Mouse (Mus musculus): ENCODE measurements around the gene Tgfbr3. TPM values are rescaled to one million over a fixed set of nuclear protein-coding genes. Genes with fewer than 3 reads are reported as not detected.

Gene Tgfbr3
- polyA plus RNA-seq, 1 experiment from 2014 or later, result 24.4 TPM

DNA sequence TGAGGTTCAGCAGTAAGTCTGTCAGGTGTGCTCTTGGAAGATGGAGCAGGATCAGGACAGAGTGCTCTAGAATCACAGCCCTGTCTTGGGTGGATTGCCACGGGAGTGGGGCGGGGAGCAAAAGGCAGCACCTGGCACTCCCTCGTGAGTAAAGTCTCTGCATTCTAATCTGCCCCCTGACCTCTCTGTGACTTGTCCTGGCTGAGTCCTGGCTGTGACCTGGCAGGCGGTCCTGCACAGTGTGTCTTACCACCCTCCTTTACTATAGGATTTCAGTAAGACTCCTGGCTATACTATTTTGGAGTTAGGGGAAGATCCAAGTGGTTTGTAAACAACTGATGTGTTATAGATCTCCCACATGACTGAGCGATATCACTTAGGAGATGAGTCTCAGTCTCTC, 199.5 kb downstream of the Tgfbr3 start:
- 52% methylated on average over 5 of the region's 5 CpGs for WGBS

GRCm38 (mm10) chr5:107087829-107088808, 201.3 kb downstream of the Tgfbr3 start:
- H3K4me1 ChIP-seq (replicated peaks; ENCODE audit: control insufficient read depth, insufficient read depth, low read length), result peaks cover 32% of the 10 kb centered on the region
- H3K4me2 ChIP-seq (ENCODE audit: low read length), result peak overlapping the region; percentile 36
- H3K36me3 ChIP-seq (ENCODE audit: control insufficient read depth, insufficient read depth, low read length), result no peaks in the 10 kb centered on the region
- 17% methylated on average over 12 of the region's 12 CpGs for WGBS
- H3K9me3 ChIP-seq (ENCODE audit: control insufficient read depth, low read length), result no peaks in the 10 kb centered on the region
- ATAC-seq (replicated peaks; ENCODE audit: low FRiP score, low TSS enrichment, low read depth) (peak; percentile 82), DNase-seq (ENCODE audit: low spot score) (peak; percentile 88)
- no peaks in the 10 kb centered on the region for H3K27me3 ChIP-seq (replicated peaks; ENCODE audit: control insufficient read depth, insufficient read depth, low read length)
- H3K9ac ChIP-seq (ENCODE audit: low read length), result no peak overlapping the region
- H3K27ac ChIP-seq (ENCODE audit: low read depth), result peak overlapping the region; percentile 84
- no peak overlapping the region for H3K4me3 ChIP-seq (ENCODE audit: low read depth, low read length)

More for the DNA sequence above, 199.5 kb downstream of the Tgfbr3 start:
- Histone ChIP-seq H3K9me3 (ENCODE audit: control insufficient read depth, low read length) (no peaks in the 10 kb centered on the region), H3K9ac (ENCODE audit: low read length) (no peak overlapping the region), H3K4me1 (replicated peaks; ENCODE audit: control insufficient read depth, insufficient read depth, low read length) (peaks cover 36% of the 10 kb centered on the region), H3K27ac (ENCODE audit: low read depth) (no peak overlapping the region), H3K4me2 (ENCODE audit: low read length) (no peak overlapping the region), H3K4me3 (ENCODE audit: low read depth, low read length) (no peak overlapping the region), H3K27me3 (replicated peaks; ENCODE audit: control insufficient read depth, insufficient read depth, low read length) (no peaks in the 10 kb centered on the region), H3K36me3 (ENCODE audit: control insufficient read depth, insufficient read depth, low read length) (no peaks in the 10 kb centered on the region)
- no peak for ATAC-seq (replicated peaks; ENCODE audit: low FRiP score, low TSS enrichment, low read depth)
- no peak for DNase-seq (ENCODE audit: low spot score)

GRCm38 (mm10) chr5:107087291-107087690, 202.1 kb downstream of the Tgfbr3 start:
- peak overlapping the region; percentile 84; the same call in 1 of the 2 replicates for H3K27ac ChIP-seq (ENCODE audit: low read depth)
- H3K9me3 ChIP-seq (ENCODE audit: control insufficient read depth, low read length), result no peaks in the 10 kb centered on the region
- ATAC-seq (replicated peaks; ENCODE audit: low FRiP score, low TSS enrichment, low read depth) (no peak; the same call in 1 of the 2 replicates), DNase-seq (ENCODE audit: low spot score) (no peak)
- 30% methylated on average over 2 of the region's 2 CpGs for WGBS
- H3K36me3 ChIP-seq (ENCODE audit: control insufficient read depth, insufficient read depth, low read length), result no peaks in the 10 kb centered on the region
- H3K4me2 ChIP-seq (ENCODE audit: low read length), result no peak overlapping the region
- no peak overlapping the region for H3K9ac ChIP-seq (ENCODE audit: low read length)
- no peak overlapping the region for H3K4me3 ChIP-seq (ENCODE audit: low read depth, low read length)
- H3K4me1 ChIP-seq (replicated peaks; ENCODE audit: control insufficient read depth, insufficient read depth, low read length), result peaks cover 32% of the 10 kb centered on the region
- H3K27me3 ChIP-seq (replicated peaks; ENCODE audit: control insufficient read depth, insufficient read depth, low read length), result no peaks in the 10 kb centered on the region

DNA sequence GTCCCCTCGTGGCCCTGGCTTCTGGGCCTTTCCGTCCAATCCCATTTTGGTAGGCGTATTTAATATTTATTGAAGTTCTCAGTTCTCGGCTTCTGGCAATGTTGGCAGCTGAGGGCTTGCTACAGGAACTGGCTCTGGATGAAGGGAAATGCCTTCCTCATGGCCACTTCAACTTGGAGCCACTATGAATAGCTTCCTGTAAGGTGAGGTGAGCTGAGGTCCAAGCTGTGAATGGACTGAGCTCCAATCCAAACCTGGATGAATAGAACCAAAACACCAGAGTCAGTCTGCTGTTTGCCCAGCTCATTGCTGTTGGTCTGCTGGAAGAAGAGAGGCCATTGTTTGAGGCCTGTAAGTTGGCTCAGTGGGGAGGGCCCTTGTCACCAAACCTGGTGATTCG, 203.3 kb downstream of the Tgfbr3 start:
- Histone ChIP-seq H3K4me2 (ENCODE audit: low read length) (no peak overlapping the region), H3K27ac (ENCODE audit: low read depth) (no peak overlapping the region), H3K9me3 (ENCODE audit: control insufficient read depth, low read length) (no peaks in the 10 kb centered on the region), H3K4me3 (ENCODE audit: low read depth, low read length) (no peak overlapping the region), H3K27me3 (replicated peaks; ENCODE audit: control insufficient read depth, insufficient read depth, low read length) (no peaks in the 10 kb centered on the region), H3K4me1 (replicated peaks; ENCODE audit: control insufficient read depth, insufficient read depth, low read length) (peaks cover 35% of the 10 kb centered on the region), H3K36me3 (ENCODE audit: control insufficient read depth, insufficient read depth, low read length) (no peaks in the 10 kb centered on the region), H3K9ac (ENCODE audit: low read length) (no peak overlapping the region)
- WGBS, result 88% methylated on average over 5 of the region's 5 CpGs
- DNase-seq (ENCODE audit: low spot score) (no peak), ATAC-seq (replicated peaks; ENCODE audit: low FRiP score, low TSS enrichment, low read depth) (no peak)

- Histone ChIP-seq H3K9ac (ENCODE audit: low read length) (no peak overlapping the region), H3K4me1 (replicated peaks; ENCODE audit: control insufficient read depth, insufficient read depth, low read length) (peaks cover 43% of the 10 kb centered on the region), H3K4me2 (ENCODE audit: low read length) (no peak overlapping the region), H3K27ac (ENCODE audit: low read depth) (no peak overlapping the region), H3K36me3 (ENCODE audit: control insufficient read depth, insufficient read depth, low read length) (no peaks in the 10 kb centered on the region), H3K4me3 (ENCODE audit: low read depth, low read length) (no peak overlapping the region), H3K27me3 (replicated peaks; ENCODE audit: control insufficient read depth, insufficient read depth, low read length) (no peaks in the 10 kb centered on the region), H3K9me3 (ENCODE audit: control insufficient read depth, low read length) (no peaks in the 10 kb centered on the region)
- DNase-seq (ENCODE audit: low spot score), result no peak
- 86% methylated on average over 4 of the region's 4 CpGs for WGBS
- no peak for ATAC-seq (replicated peaks; ENCODE audit: low FRiP score, low TSS enrichment, low read depth)
Measured at GRCm38 (mm10) chr5:107084431-107084830, 205.0 kb downstream of the Tgfbr3 start.

- Histone ChIP-seq H3K9ac (ENCODE audit: low read length) (no peak overlapping the region), H3K4me2 (ENCODE audit: low read length) (no peak overlapping the region), H3K27ac (ENCODE audit: low read depth) (no peak overlapping the region), H3K27me3 (replicated peaks; ENCODE audit: control insufficient read depth, insufficient read depth, low read length) (no peaks in the 10 kb centered on the region), H3K36me3 (ENCODE audit: control insufficient read depth, insufficient read depth, low read length) (no peaks in the 10 kb centered on the region), H3K4me1 (replicated peaks; ENCODE audit: control insufficient read depth, insufficient read depth, low read length) (peaks cover 32% of the 10 kb centered on the region), H3K4me3 (ENCODE audit: low read depth, low read length) (no peak overlapping the region), H3K9me3 (ENCODE audit: control insufficient read depth, low read length) (no peaks in the 10 kb centered on the region)
- 75% methylated on average over 3 of the region's 3 CpGs for WGBS
- DNase-seq (ENCODE audit: low spot score) (no peak), ATAC-seq (replicated peaks; ENCODE audit: low FRiP score, low TSS enrichment, low read depth) (no peak)
Measured at GRCm38 (mm10) chr5:107082011-107082410, 207.4 kb downstream of the Tgfbr3 start.

- Histone ChIP-seq H3K36me3 (ENCODE audit: control insufficient read depth, insufficient read depth, low read length) (no peaks in the 10 kb centered on the region), H3K9me3 (ENCODE audit: control insufficient read depth, low read length) (no peaks in the 10 kb centered on the region), H3K4me3 (ENCODE audit: low read depth, low read length) (no peak overlapping the region), H3K4me2 (ENCODE audit: low read length) (no peak overlapping the region), H3K9ac (ENCODE audit: low read length) (no peak overlapping the region), H3K27me3 (replicated peaks; ENCODE audit: control insufficient read depth, insufficient read depth, low read length) (no peaks in the 10 kb centered on the region), H3K27ac (ENCODE audit: low read depth) (no peak overlapping the region), H3K4me1 (replicated peaks; ENCODE audit: control insufficient read depth, insufficient read depth, low read length) (peaks cover 25% of the 10 kb centered on the region)
- no peak for ATAC-seq (replicated peaks; ENCODE audit: low FRiP score, low TSS enrichment, low read depth)
- DNase-seq (ENCODE audit: low spot score), result no peak
- 66% methylated on average over 12 of the region's 12 CpGs for WGBS
Measured at GRCm38 (mm10) chr5:107080986-107081624, 208.3 kb downstream of the Tgfbr3 start.

DNA sequence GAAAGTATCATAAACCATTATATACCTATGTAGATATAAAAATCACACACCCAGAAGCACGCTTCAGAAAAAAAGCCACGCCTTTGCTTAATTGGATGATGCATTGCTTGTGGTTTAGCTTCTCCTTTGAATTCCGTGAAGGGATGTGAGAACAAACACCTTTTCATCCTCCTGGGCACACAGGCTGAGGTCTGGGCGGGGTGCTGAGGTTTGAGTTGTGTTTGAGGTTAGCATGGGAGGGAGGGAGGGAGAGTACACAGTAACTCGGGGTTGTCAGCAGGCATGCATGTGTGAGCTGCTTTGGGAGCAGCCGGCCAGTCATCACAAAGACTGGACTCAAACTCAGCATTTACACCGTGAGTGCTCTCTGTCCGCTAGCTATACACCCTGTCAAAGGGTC, 209.5 kb downstream of the Tgfbr3 start:
- DNase-seq (ENCODE audit: low spot score), result no peak
- peak overlapping the region; percentile 79 for H3K27ac ChIP-seq (ENCODE audit: low read depth)
- ATAC-seq (replicated peaks; ENCODE audit: low FRiP score, low TSS enrichment, low read depth), result no peak
- 39% methylated on average over 8 of the region's 8 CpGs for WGBS
- H3K27me3 ChIP-seq (replicated peaks; ENCODE audit: control insufficient read depth, insufficient read depth, low read length), result no peaks in the 10 kb centered on the region
- peaks cover 31% of the 10 kb centered on the region for H3K4me1 ChIP-seq (replicated peaks; ENCODE audit: control insufficient read depth, insufficient read depth, low read length)
- no peaks in the 10 kb centered on the region for H3K36me3 ChIP-seq (ENCODE audit: control insufficient read depth, insufficient read depth, low read length)
- no peak overlapping the region for H3K4me3 ChIP-seq (ENCODE audit: low read depth, low read length)
- no peaks in the 10 kb centered on the region for H3K9me3 ChIP-seq (ENCODE audit: control insufficient read depth, low read length)
- H3K9ac ChIP-seq (ENCODE audit: low read length), result no peak overlapping the region
- no peak overlapping the region for H3K4me2 ChIP-seq (ENCODE audit: low read length)
